Mouse (Mus musculus): ENCODE data around the gene Clstn1. TPM values are rescaled to one million over a fixed set of nuclear protein-coding genes. Genes with fewer than 3 reads are reported as not detected.

The Clstn1 gene
- total and polyA plus RNA-seq, 2 experiments from 2014 or later: 206 to 590 TPM

GRCm38 (mm10) chr4:149665016-149665691 lies 78.9 kb downstream of the Clstn1 start:
- no peaks in the 10 kb centered on the region for H3K4me1 ChIP-seq (ENCODE audit: insufficient read depth, low read length)
- no peak for TF ChIP-seq CTCF (IDR thresholded peaks at IDR 0.05; ENCODE audit: low read depth)
- ATAC-seq (no peak), DNase-seq (ENCODE audit: low spot score) (no peak)
- H3K9me3 ChIP-seq (ENCODE audit: low read length): no peaks in the 10 kb centered on the region
- H3K4me2 ChIP-seq (ENCODE audit: low read depth, low read length): no peak overlapping the region
- H3K4me3 ChIP-seq (ENCODE audit: low read length): no peak overlapping the region
- WGBS: 78% methylated on average over 6 of the region's 6 CpGs
- no peaks in the 10 kb centered on the region for H3K36me3 ChIP-seq (ENCODE audit: insufficient read depth, low read length)
- no peaks in the 10 kb centered on the region for H3K27me3 ChIP-seq (ENCODE audit: insufficient read depth, low read length)
- no peak overlapping the region for H3K9ac ChIP-seq (replicated peaks; ENCODE audit: low read length)
- H3K27ac ChIP-seq: no peak overlapping the region

DNA sequence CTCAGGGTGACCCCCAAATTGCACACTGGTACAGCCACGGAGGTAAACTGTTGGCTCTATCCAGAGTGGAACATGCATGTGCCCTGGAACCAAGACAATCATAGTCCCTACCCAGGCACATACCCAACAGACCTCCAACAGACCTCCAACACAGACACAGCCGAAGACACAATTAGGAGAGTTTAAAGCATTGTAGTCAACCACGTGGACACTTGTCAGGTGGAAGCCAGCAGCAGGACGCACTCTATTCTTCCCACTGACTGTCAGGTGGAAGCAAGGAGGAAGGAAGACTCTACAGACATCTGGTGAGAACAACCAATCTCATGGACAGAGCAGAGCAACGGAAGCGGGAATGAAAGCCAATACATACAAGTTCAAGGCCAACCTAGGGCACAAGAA lies 79.4 kb downstream of the Clstn1 start:
- Histone ChIP-seq H3K4me2 (ENCODE audit: low read depth, low read length) (no peak overlapping the region), H3K4me1 (ENCODE audit: insufficient read depth, low read length) (no peaks in the 10 kb centered on the region), H3K4me3 (ENCODE audit: low read length) (no peak overlapping the region), H3K27me3 (ENCODE audit: insufficient read depth, low read length) (no peaks in the 10 kb centered on the region), H3K9me3 (ENCODE audit: low read length) (no peaks in the 10 kb centered on the region), H3K27ac (no peak overlapping the region), H3K36me3 (ENCODE audit: insufficient read depth, low read length) (no peaks in the 10 kb centered on the region), H3K9ac (replicated peaks; ENCODE audit: low read length) (no peak overlapping the region)
- DNase-seq (ENCODE audit: low spot score) (no peak), ATAC-seq (no peak)
- 87% methylated on average over 6 of the region's 6 CpGs for WGBS
- TF ChIP-seq CTCF (IDR thresholded peaks at IDR 0.05; ENCODE audit: low read depth): no peak

- Histone ChIP-seq H3K36me3 (ENCODE audit: insufficient read depth, low read length) (no peaks in the 10 kb centered on the region), H3K27me3 (ENCODE audit: insufficient read depth, low read length) (no peaks in the 10 kb centered on the region), H3K27ac (no peak overlapping the region), H3K4me1 (ENCODE audit: insufficient read depth, low read length) (no peaks in the 10 kb centered on the region), H3K9me3 (ENCODE audit: low read length) (no peaks in the 10 kb centered on the region), H3K4me2 (ENCODE audit: low read depth, low read length) (no peak overlapping the region), H3K4me3 (ENCODE audit: low read length) (no peak overlapping the region), H3K9ac (replicated peaks; ENCODE audit: low read length) (no peak overlapping the region)
- ATAC-seq: no peak
- no peak for TF ChIP-seq CTCF (IDR thresholded peaks at IDR 0.05; ENCODE audit: low read depth)
- 93% methylated on average over 6 of the region's 6 CpGs for WGBS
- DNase-seq (ENCODE audit: low spot score): no peak
Measured at GRCm38 (mm10) chr4:149671175-149671574, 84.9 kb downstream of the Clstn1 start.

GRCm38 (mm10) chr4:149672747-149673146 lies 86.5 kb downstream of the Clstn1 start:
- Histone ChIP-seq H3K4me1 (ENCODE audit: insufficient read depth, low read length) (no peaks in the 10 kb centered on the region), H3K36me3 (ENCODE audit: insufficient read depth, low read length) (no peaks in the 10 kb centered on the region)
- 94% methylated on average over 5 of the region's 5 CpGs for WGBS

DNA sequence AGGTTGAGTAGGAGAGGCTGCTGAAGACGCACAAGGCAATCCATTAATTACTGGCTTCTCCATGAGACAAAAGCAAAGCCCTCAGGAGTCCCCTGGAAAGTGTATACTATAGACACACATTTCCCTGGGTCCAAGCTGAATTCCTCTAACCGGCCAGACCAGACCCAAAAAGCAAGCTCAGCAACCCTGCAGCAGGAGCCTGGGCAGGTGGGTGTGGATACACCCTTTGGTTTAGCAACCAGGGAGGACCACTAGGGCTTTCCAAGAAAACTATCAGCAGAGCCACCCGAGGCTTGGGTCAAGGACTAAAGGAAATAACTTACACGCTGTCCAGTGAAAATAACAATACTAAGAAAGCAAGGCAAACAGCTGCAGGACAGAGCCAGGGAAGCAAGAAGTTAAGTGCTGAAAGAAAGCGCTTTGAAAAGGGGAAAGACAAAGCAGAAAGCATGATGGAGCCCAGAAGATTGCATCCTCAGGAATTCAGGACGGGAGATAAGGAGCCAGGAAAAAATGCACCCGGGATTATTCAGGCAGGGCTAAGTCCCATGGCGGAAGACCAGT lies 88.6 kb downstream of the Clstn1 start:
- H3K9me3 ChIP-seq (ENCODE audit: low read length): no peaks in the 10 kb centered on the region
- H3K27ac ChIP-seq: peak overlapping the region; percentile 73
- 12% methylated on average over 8 of the region's 8 CpGs for WGBS
- peak overlapping the region; percentile 56 for H3K9ac ChIP-seq (replicated peaks; ENCODE audit: low read length)
- H3K36me3 ChIP-seq (ENCODE audit: insufficient read depth, low read length): no peaks in the 10 kb centered on the region
- H3K27me3 ChIP-seq (ENCODE audit: insufficient read depth, low read length): no peaks in the 10 kb centered on the region
- ATAC-seq: no peak
- no peak for TF ChIP-seq CTCF (IDR thresholded peaks at IDR 0.05; ENCODE audit: low read depth)
- peak overlapping the region; percentile 46 for H3K4me3 ChIP-seq (ENCODE audit: low read length)
- H3K4me1 ChIP-seq (ENCODE audit: insufficient read depth, low read length): no peaks in the 10 kb centered on the region
- peak overlapping the region; percentile 58 for H3K4me2 ChIP-seq (ENCODE audit: low read depth, low read length)
- no peak for DNase-seq (ENCODE audit: low spot score)

More at GRCm38 (mm10) chr4:149672747-149673146, 86.5 kb downstream of the Clstn1 start:
- H3K4me2 ChIP-seq (ENCODE audit: low read depth, low read length): no peak overlapping the region
- ATAC-seq (no peak), DNase-seq (ENCODE audit: low spot score) (no peak)
- no peaks in the 10 kb centered on the region for H3K27me3 ChIP-seq (ENCODE audit: insufficient read depth, low read length)
- H3K4me3 ChIP-seq (ENCODE audit: low read length): no peak overlapping the region
- TF ChIP-seq CTCF (IDR thresholded peaks at IDR 0.05; ENCODE audit: low read depth): no peak
- H3K27ac ChIP-seq: no peak overlapping the region
- no peaks in the 10 kb centered on the region for H3K9me3 ChIP-seq (ENCODE audit: low read length)
- no peak overlapping the region for H3K9ac ChIP-seq (replicated peaks; ENCODE audit: low read length)

DNA sequence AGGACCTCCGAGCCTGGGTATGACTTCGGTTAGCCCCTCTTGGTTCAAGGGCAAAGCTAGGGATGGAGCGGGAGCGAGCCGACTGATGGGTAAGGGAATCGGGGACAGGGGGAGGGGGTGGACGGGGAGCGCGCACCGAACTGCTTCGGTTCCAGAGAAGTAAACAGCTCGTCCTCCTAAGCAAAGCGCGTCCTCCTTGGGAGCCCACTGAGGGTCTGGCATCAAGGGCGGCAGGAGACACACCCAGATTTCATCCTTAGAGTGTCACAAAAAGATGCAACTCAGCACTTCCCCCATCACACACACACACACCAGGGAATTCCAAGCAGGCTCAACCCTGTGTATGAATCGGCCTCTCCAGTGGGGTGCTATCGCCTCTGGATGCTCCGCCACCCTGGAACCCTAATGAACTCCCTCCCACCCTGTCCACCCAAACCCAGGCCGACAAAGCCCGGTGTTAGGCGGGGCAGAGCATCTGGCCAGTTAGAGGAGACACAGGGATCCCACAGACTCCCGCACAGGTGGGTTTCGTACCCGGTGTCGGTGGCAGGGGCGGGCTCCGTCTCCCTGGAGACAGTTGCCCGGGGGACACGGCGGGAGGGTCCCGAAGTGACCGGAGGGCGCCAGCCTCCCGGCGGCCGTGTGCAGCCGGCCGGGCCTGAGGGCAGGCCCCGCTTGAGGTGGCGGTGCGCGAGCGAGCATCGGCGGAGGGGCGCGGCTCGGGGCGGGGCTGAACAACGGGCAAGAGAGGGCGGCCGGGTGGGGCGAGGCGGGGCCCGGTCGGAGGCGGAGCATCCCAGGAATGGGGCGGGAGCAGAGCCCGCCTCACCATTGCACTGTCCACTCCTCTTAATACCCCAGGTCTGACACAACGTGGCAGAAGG lies 89.4 kb downstream of the Clstn1 start:
- 3% methylated on average over 53 of the region's 60 CpGs for WGBS
- no peaks in the 10 kb centered on the region for H3K27me3 ChIP-seq (ENCODE audit: insufficient read depth, low read length)
- peak overlapping the region; percentile 73 for H3K27ac ChIP-seq
- peak; percentile 89 for ATAC-seq
- DNase-seq (ENCODE audit: low spot score): peak; percentile 79
- no peak for TF ChIP-seq CTCF (IDR thresholded peaks at IDR 0.05; ENCODE audit: low read depth)
- no peaks in the 10 kb centered on the region for H3K36me3 ChIP-seq (ENCODE audit: insufficient read depth, low read length)
- H3K4me2 ChIP-seq (ENCODE audit: low read depth, low read length): peak overlapping the region; percentile 58
- H3K9ac ChIP-seq (replicated peaks; ENCODE audit: low read length): peak overlapping the region; percentile 56
- H3K4me1 ChIP-seq (ENCODE audit: insufficient read depth, low read length): no peaks in the 10 kb centered on the region
- peak overlapping the region; percentile 46 for H3K4me3 ChIP-seq (ENCODE audit: low read length)
- H3K9me3 ChIP-seq (ENCODE audit: low read length): no peaks in the 10 kb centered on the region
